Mouse (Mus musculus): ENCODE results near the gene Cyld. TPM values are rescaled to one million over a fixed set of nuclear protein-coding genes. Genes with fewer than 3 reads are reported as not detected.
A peak's percentile ranks its signal among the peaks of the same experiment; 100 is the strongest.

Gene Cyld
- polyA plus RNA-seq, 1 experiment from 2014 or later, result 6.5 TPM

DNA sequence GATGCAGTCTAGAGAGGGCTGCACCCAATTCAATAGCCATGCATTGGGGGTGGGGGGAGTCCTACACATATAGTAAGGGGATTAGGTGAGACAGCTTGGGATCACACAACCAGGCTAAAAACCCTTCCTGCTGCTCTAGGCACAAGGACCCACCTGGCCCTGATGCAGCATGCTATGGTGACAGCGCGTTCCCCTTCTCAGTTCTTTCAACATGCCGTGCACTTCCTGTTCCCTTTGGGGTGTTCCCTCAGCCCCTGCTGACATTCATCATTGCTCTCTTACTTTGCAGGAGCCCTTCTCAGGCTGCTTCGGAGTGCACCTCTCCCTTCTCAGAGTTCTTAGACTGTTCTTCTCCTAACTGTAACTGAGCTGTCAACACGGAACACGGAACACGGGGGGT lies 2.5 kb upstream of the Cyld start:
- ATAC-seq (ENCODE audit: low read depth), result no peak
- no peak overlapping the region for H3K9ac ChIP-seq (ENCODE audit: low read depth, low read length)
- H3K4me1 ChIP-seq (ENCODE audit: control insufficient read depth, low read depth, low read length), result peaks cover 10% of the 10 kb centered on the region
- no peaks in the 10 kb centered on the region for H3K9me3 ChIP-seq (replicated peaks; ENCODE audit: control insufficient read depth, low read length)
- H3K36me3 ChIP-seq (ENCODE audit: control insufficient read depth, insufficient read depth), result no peaks in the 10 kb centered on the region
- 40% methylated on average over 7 of the region's 7 CpGs for WGBS (ENCODE audit: insufficient replicate concordance)
- H3K4me2 ChIP-seq (ENCODE audit: low read depth, low read length), result no peak overlapping the region
- no peak overlapping the region for H3K27ac ChIP-seq (ENCODE audit: low read length)
- no peak overlapping the region for H3K4me3 ChIP-seq (ENCODE audit: low read depth, low read length)
- H3K27me3 ChIP-seq (ENCODE audit: control insufficient read depth, insufficient read depth, low read depth, low read length), result no peaks in the 10 kb centered on the region

DNA sequence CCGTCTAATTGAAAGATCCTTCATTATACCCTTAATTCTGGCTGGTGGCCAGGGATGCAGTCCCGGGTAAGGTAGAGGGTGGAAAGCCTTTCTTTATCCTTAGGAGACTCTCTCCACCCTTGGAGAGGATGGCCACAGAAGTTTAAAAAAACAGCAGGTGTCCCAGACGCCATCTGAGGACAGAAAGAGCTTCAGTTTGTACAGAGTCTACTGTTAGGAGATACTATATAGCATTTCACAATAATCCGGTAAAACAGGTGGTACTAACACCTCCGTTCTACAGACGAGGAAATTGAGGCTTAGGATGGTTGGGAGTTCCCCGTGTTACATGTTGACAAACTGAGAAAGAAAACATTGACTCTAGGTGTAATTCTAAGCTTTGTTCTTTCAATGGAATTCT lies 600 bp upstream of the Cyld start:
- H3K9ac ChIP-seq (ENCODE audit: low read depth, low read length), result peak overlapping the region; percentile 53
- no peaks in the 10 kb centered on the region for H3K9me3 ChIP-seq (replicated peaks; ENCODE audit: control insufficient read depth, low read length)
- no peak for ATAC-seq (ENCODE audit: low read depth)
- no peaks in the 10 kb centered on the region for H3K36me3 ChIP-seq (ENCODE audit: control insufficient read depth, insufficient read depth)
- H3K27me3 ChIP-seq (ENCODE audit: control insufficient read depth, insufficient read depth, low read depth, low read length), result no peaks in the 10 kb centered on the region
- H3K4me2 ChIP-seq (ENCODE audit: low read depth, low read length), result peak overlapping the region; percentile 84
- 13% methylated on average over 7 of the region's 7 CpGs for WGBS (ENCODE audit: insufficient replicate concordance)
- H3K27ac ChIP-seq (ENCODE audit: low read length), result peak overlapping the region; percentile 50; the same call in 1 of the 2 replicates
- peak overlapping the region; percentile 79 for H3K4me3 ChIP-seq (ENCODE audit: low read depth, low read length)
- peaks cover 10% of the 10 kb centered on the region for H3K4me1 ChIP-seq (ENCODE audit: control insufficient read depth, low read depth, low read length)

GRCm38 (mm10) chr8:88697642-88698031 lies 809 bp downstream of the Cyld start:
- Histone ChIP-seq H3K27me3 (ENCODE audit: control insufficient read depth, insufficient read depth, low read depth, low read length) (no peaks in the 10 kb centered on the region), H3K4me2 (ENCODE audit: low read depth, low read length) (peak overlapping the region; percentile 84), H3K4me1 (ENCODE audit: control insufficient read depth, low read depth, low read length) (peaks cover 10% of the 10 kb centered on the region), H3K27ac (ENCODE audit: low read length) (peak overlapping the region; percentile 79), H3K9ac (ENCODE audit: low read depth, low read length) (peak overlapping the region; percentile 76), H3K4me3 (ENCODE audit: low read depth, low read length) (peak overlapping the region; percentile 79), H3K36me3 (ENCODE audit: control insufficient read depth, insufficient read depth) (no peaks in the 10 kb centered on the region), H3K9me3 (replicated peaks; ENCODE audit: control insufficient read depth, low read length) (no peaks in the 10 kb centered on the region)
- WGBS (ENCODE audit: insufficient replicate concordance), result 6% methylated on average over 4 of the region's 4 CpGs
- no peak for ATAC-seq (ENCODE audit: low read depth)

DNA sequence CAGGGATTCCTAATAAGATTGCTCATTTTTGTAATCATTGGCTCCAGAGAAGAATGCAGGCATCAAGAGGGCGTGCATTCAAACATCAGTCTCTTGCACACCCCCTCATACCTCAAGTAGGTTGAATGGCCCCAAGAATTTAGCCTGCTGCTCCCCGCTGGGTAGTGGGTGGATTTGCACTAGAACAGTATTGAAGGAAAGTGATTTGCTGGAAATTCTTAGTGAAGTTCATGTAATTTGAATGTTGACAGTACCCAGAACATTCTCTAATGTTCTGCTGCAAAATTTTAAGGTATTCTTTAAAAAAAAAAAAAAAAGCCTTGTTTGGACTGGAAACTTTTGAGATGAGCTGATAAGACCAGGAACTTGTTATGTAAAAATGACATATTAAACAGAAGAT lies 1.2 kb downstream of the Cyld start:
- ATAC-seq (ENCODE audit: low read depth), result no peak
- Histone ChIP-seq H3K9ac (ENCODE audit: low read depth, low read length) (no peak overlapping the region), H3K4me1 (ENCODE audit: control insufficient read depth, low read depth, low read length) (peaks cover 10% of the 10 kb centered on the region), H3K27me3 (ENCODE audit: control insufficient read depth, insufficient read depth, low read depth, low read length) (no peaks in the 10 kb centered on the region), H3K4me2 (ENCODE audit: low read depth, low read length) (peak overlapping the region; percentile 84), H3K9me3 (replicated peaks; ENCODE audit: control insufficient read depth, low read length) (no peaks in the 10 kb centered on the region), H3K36me3 (ENCODE audit: control insufficient read depth, insufficient read depth) (no peaks in the 10 kb centered on the region), H3K4me3 (ENCODE audit: low read depth, low read length) (peak overlapping the region; percentile 79), H3K27ac (ENCODE audit: low read length) (no peak overlapping the region)
- 44% methylated on average over 2 of the region's 2 CpGs for WGBS (ENCODE audit: insufficient replicate concordance)

DNA sequence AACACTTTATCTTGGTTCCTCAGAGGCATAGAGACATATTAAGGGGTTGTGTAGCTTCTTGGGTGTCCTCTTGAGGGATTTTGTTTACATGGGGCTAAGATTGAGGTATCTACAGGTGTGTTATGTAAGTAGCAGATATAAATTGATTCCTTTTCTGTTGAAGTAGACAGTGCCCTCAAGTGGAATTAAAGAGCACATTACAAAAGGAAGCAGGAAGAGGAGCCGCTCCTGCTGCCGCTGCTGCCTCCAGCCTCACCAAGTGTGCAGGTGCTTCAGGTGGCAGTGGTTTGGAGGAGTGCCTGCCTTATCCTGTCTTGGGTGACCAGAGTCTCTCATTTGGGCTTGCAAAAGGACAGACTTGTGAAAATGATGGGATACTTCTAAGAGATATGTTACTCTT lies 4.8 kb downstream of the Cyld start:
- WGBS (ENCODE audit: insufficient replicate concordance), result 37% methylated on average over 2 of the region's 2 CpGs
- no peak overlapping the region for H3K27ac ChIP-seq (ENCODE audit: low read length)
- ATAC-seq (ENCODE audit: low read depth), result no peak
- no peak overlapping the region for H3K4me2 ChIP-seq (ENCODE audit: low read depth, low read length)
- H3K9me3 ChIP-seq (replicated peaks; ENCODE audit: control insufficient read depth, low read length), result no peaks in the 10 kb centered on the region
- H3K9ac ChIP-seq (ENCODE audit: low read depth, low read length), result no peak overlapping the region
- H3K27me3 ChIP-seq (ENCODE audit: control insufficient read depth, insufficient read depth, low read depth, low read length), result no peaks in the 10 kb centered on the region
- H3K4me3 ChIP-seq (ENCODE audit: low read depth, low read length), result no peak overlapping the region
- peaks cover 6% of the 10 kb centered on the region for H3K4me1 ChIP-seq (ENCODE audit: control insufficient read depth, low read depth, low read length)
- no peaks in the 10 kb centered on the region for H3K36me3 ChIP-seq (ENCODE audit: control insufficient read depth, insufficient read depth)

- H3K4me3 ChIP-seq (ENCODE audit: low read depth, low read length), result no peak overlapping the region
- H3K27ac ChIP-seq (ENCODE audit: low read length), result no peak overlapping the region
- H3K4me2 ChIP-seq (ENCODE audit: low read depth, low read length), result no peak overlapping the region
- WGBS (ENCODE audit: insufficient replicate concordance), result 55% methylated on average over 3 of the region's 3 CpGs
- no peaks in the 10 kb centered on the region for H3K36me3 ChIP-seq (ENCODE audit: control insufficient read depth, insufficient read depth)
- H3K27me3 ChIP-seq (ENCODE audit: control insufficient read depth, insufficient read depth, low read depth, low read length), result no peaks in the 10 kb centered on the region
- no peak for ATAC-seq (ENCODE audit: low read depth)
- H3K9ac ChIP-seq (ENCODE audit: low read depth, low read length), result no peak overlapping the region
- H3K9me3 ChIP-seq (replicated peaks; ENCODE audit: control insufficient read depth, low read length), result no peaks in the 10 kb centered on the region
- H3K4me1 ChIP-seq (ENCODE audit: control insufficient read depth, low read depth, low read length), result peaks cover 3% of the 10 kb centered on the region
Observed at GRCm38 (mm10) chr8:88702816-88703215, 6.0 kb downstream of the Cyld start.

- no peaks in the 10 kb centered on the region for H3K9me3 ChIP-seq (replicated peaks; ENCODE audit: control insufficient read depth, low read length)
- H3K27me3 ChIP-seq (ENCODE audit: control insufficient read depth, insufficient read depth, low read depth, low read length), result no peaks in the 10 kb centered on the region
- WGBS (ENCODE audit: insufficient replicate concordance), result 74% methylated on average over 2 of the region's 2 CpGs
- no peak for ATAC-seq (ENCODE audit: low read depth)
- H3K36me3 ChIP-seq (ENCODE audit: control insufficient read depth, insufficient read depth), result 0 out of 2 replicates have a peak, but pooled peaks cover 2% of the 10 kb centered on the region
- no peak overlapping the region for H3K9ac ChIP-seq (ENCODE audit: low read depth, low read length)
- no peak overlapping the region for H3K4me2 ChIP-seq (ENCODE audit: low read depth, low read length)
- H3K4me3 ChIP-seq (ENCODE audit: low read depth, low read length), result no peak overlapping the region
- no peaks in the 10 kb centered on the region for H3K4me1 ChIP-seq (ENCODE audit: control insufficient read depth, low read depth, low read length)
- no peak overlapping the region for H3K27ac ChIP-seq (ENCODE audit: low read length)
Observed at GRCm38 (mm10) chr8:88723256-88723963, 26.6 kb downstream of the Cyld start.

DNA sequence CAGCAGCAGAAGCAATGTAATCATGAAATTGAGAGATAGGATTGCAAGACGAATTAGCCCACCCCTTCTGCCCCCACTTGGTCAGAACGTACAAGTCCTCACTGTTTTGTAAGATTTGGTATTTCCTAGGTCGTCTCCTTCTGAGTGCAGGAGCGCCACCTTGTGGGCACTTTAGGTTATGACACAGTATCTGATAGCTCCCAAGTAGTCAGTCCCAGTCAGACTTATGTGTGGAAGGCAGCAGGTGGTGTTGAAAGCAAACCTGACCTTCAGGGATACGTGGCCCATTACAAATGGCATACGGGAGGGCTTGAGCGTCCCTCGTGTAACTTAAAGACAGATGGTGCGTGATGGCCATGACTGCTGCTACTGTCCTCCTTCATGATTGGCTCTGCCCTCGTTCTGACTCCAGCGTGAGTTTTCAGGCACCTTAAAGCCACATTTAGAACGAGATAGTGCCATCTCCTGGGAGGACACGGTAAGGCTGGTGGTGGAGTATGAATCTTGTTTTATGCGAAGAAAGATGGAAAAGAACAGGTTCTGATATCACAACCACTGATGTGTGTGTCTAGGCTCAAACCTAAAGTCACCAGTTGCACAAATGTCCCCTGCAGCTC lies 58.5 kb downstream of the Cyld start:
- no peak overlapping the region for H3K4me3 ChIP-seq (ENCODE audit: low read depth, low read length)
- H3K36me3 ChIP-seq (ENCODE audit: control insufficient read depth, insufficient read depth), result no peaks in the 10 kb centered on the region
- no peak overlapping the region for H3K27ac ChIP-seq (ENCODE audit: low read length)
- peak; percentile 55 for ATAC-seq (ENCODE audit: low read depth)
- H3K4me1 ChIP-seq (ENCODE audit: control insufficient read depth, low read depth, low read length), result no peaks in the 10 kb centered on the region
- H3K9ac ChIP-seq (ENCODE audit: low read depth, low read length), result no peak overlapping the region
- H3K9me3 ChIP-seq (replicated peaks; ENCODE audit: control insufficient read depth, low read length), result no peaks in the 10 kb centered on the region
- no peak overlapping the region; the same call in 1 of the 2 replicates for H3K4me2 ChIP-seq (ENCODE audit: low read depth, low read length)
- 2% methylated on average over 14 of the region's 14 CpGs for WGBS (ENCODE audit: insufficient replicate concordance)
- no peaks in the 10 kb centered on the region for H3K27me3 ChIP-seq (ENCODE audit: control insufficient read depth, insufficient read depth, low read depth, low read length)

GRCm38 (mm10) chr8:88761980-88762379 lies 65.2 kb downstream of the Cyld start:
- H3K4me3 ChIP-seq (ENCODE audit: low read depth, low read length), result no peak overlapping the region
- H3K4me1 ChIP-seq (ENCODE audit: control insufficient read depth, low read depth, low read length), result no peaks in the 10 kb centered on the region
- WGBS (ENCODE audit: insufficient replicate concordance), result 63% methylated on average over 12 of the region's 12 CpGs
- H3K27ac ChIP-seq (ENCODE audit: low read length), result no peak overlapping the region; the same call in 1 of the 2 replicates
- H3K9me3 ChIP-seq (replicated peaks; ENCODE audit: control insufficient read depth, low read length), result no peaks in the 10 kb centered on the region
- H3K36me3 ChIP-seq (ENCODE audit: control insufficient read depth, insufficient read depth), result no peaks in the 10 kb centered on the region
- H3K9ac ChIP-seq (ENCODE audit: low read depth, low read length), result no peak overlapping the region
- no peak overlapping the region for H3K4me2 ChIP-seq (ENCODE audit: low read depth, low read length)
- peak; percentile 87 for ATAC-seq (ENCODE audit: low read depth)
- no peaks in the 10 kb centered on the region for H3K27me3 ChIP-seq (ENCODE audit: control insufficient read depth, insufficient read depth, low read depth, low read length)

Measured in liver, embryonic 16.5 days (tissue).